Mouse (Mus musculus) adrenal gland, postnatal 25 days (tissue): ENCODE data around the gene Hecw2. TPM values are rescaled to one million over a fixed set of nuclear protein-coding genes. Genes with fewer than 3 reads are reported as not detected.

Experiments
- DNase-seq: peaks from one replicate; pipeline ENCODE4 v3.0.0; 2021; ENCODE audit warnings: mixed read lengths
- total RNA-seq: library from RNA; stranded (reverse); gene quantifications from 2 replicates; pipeline ENCODE4 v1.2.3, GENCODE M21; 2021

The Hecw2 gene
- total RNA-seq, 1 experiment from 2014 or later: 8.8 TPM

DNA sequence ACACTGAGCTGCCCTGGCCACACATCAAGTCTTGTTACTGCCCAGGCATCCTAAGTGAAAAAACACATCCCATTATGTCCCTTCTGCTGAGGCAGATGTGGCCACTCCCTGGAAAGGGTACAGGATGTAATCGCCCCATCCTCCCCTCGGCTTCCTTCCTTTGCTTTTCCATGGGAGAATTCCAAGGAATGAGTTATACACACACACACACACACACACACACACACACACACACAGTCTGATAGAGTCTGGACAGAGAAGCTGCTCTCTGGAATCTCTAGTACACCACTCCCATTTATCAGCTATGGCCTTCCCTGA is 216.5 kb downstream of the Hecw2 start:
- DNase-seq: peak; percentile 9

DNA sequence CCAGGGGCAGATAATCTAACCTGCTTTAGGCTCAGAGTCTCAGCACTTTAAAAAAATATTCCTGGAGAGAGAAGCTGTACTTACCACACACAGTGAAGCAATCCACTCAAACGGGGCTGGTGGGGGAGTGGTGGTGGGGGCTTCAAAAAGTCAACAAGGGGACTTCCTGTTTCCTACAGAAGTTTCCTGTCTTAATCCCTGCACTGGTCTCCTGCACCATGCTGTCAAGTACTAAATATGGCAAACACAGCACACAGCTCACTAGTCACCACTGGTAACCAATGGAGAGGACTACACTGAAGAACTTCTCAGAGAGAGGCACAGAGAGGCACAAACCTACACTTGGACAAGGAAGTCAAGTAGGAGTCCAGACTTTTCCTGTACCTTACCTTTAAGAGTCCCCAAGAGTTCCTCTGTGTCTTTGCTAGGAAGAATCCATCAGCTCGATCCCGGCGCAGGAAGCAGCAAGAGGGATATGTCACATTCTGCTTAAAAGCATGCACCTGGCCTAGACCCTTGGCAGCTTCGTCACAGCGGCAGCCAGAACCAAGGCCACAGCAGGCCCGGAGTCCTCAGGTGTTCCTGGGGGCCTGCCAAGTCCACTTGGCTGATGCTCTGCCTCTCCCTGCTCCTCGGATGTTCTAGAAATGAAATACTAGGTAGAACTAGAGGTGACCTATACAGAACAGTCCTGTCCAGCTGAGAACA is 217.0 kb downstream of the Hecw2 start:
- peak; percentile 3 for DNase-seq

- no peak for DNase-seq
These were observed 218.2 kb downstream of the Hecw2 start for GRCm38 (mm10) chr1:53976721-53977120.

DNA sequence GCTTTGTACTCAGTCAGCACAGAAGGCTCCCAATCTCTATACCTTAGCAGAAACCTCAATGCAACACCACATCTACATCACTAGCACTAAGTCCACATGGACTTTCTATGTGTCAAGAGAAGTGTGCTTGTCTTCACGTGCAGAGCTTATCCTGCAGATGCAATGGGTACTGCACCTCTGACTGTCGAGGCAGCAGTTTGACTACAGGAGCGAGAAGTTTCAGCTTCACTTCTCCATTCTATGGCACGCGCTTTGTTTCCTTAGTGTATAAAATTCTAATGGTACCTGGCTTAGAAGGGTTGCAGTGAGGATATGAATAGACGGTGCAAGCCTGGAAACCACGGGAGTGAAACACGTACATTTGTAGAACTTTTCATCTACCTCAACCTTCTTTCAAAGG is 218.9 kb downstream of the Hecw2 start:
- DNase-seq: no peak

- no peak for DNase-seq
These were observed 220.0 kb downstream of the Hecw2 start for GRCm38 (mm10) chr1:53974941-53975340.

DNA sequence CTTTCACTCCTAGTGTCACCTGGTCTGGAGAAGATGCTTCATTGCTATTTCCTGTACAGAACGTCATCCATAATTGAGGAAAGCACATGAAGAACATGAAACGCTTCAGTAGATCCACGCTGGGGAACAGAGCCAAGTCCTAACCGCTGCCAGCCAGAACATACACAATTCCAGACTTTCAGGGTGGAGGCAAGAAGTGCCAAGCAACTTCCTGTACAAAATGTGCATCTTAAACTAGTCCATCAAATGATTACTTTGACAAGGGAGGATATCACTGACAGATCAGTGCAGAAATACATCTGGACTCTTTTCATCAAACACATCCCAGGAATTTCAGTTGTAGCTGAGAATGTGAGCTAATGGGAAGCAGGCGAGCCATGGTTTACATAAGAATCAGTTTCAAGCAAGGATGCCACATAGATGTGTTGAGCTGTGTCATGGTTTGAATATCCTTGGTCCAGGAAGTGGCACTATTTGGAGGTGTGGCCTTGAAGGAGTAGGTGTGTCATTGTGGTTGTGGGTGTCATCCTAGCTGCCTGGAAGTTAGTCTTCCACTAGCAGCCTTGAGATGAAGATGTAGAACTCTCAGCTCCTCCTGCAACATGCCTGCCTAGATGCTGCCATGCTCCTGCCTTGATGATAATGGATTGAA is 224.5 kb downstream of the Hecw2 start:
- DNase-seq: no peak

GRCm38 (mm10) chr1:53952395-53952794 is 242.6 kb downstream of the Hecw2 start:
- no peak for DNase-seq

GRCm38 (mm10) chr1:53945815-53946214 is 249.2 kb downstream of the Hecw2 start:
- DNase-seq: no peak

DNA sequence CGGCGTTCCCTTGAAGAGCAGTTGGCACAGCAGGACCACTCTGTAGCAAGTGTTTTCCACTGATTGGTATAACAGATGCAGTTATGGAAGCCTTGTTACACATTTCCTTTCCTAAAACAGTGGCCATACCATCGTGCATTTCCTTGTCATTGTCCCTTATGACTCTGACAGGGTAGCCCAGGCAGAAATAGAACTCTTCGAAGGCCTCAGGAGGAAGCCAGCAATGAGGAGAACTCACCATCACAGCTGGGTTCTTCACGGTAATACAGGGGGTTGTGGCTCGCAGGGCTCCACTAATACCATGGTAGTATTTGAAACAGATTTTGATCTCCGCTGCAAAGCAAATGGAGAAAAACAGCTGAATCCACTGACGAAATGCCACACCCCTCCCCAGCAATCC is 252.5 kb downstream of the Hecw2 start:
- no peak for DNase-seq

DNA sequence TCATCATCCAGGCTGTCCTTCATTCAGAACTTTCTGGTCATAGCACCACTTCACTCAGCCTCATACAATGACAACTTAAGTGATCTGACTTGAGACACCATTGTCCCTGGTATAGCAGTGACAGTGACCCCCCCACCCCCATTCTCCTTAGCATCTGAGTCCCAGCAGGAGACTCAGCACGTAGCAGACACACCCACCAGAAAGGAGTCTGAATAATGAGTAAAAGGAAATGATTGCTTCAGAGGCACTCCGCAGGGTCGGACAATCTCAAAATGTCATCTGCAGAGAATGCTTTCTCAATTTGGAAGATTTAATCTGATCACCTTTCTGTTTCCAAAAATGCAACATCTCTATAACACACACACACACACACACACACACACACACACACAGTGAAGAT is 253.4 kb downstream of the Hecw2 start:
- no peak for DNase-seq

- DNase-seq: no peak
These were observed 254.5 kb downstream of the Hecw2 start for GRCm38 (mm10) chr1:53940268-53941017.

DNA sequence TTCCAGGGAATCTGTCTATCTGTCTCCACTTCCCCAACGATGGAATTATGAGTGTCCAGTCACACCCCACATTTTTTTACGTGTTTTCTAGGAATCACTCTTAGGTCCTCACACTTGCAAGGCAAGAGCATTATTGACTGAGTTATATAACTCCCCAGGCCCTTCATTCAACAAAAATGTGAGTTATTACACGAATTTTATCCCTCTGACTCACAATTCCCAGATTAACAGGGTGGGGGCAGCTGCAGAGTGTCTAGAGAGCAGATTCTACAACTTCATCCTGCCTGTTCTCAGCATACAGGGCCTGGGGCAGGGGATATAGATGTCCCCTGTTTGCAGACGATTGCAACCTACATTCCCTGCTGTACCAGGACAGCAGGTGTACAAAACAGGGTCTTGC is 255.7 kb downstream of the Hecw2 start:
- DNase-seq: no peak

DNA sequence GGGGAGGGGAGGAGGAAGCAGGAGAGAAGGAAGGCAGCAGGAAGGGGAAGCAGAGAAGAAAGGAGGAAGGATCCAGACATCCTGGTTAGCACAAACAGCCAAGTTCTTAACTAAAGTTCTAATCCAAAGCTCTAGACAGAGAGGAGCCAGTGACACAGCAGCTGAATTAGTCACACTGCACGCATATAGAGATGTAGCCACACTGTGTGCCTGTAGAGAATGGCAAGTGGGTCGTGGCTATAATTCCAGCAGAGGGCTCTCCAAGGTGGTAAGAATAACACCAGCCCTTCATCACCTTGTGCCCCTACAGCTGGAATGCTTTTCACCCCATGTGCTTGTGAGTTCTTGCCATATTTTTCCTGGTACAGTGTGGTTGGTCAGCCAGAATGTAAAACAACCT is 261.7 kb downstream of the Hecw2 start:
- no peak for DNase-seq

GRCm38 (mm10) chr1:53931314-53931713 is 263.7 kb downstream of the Hecw2 start:
- no peak for DNase-seq

DNA sequence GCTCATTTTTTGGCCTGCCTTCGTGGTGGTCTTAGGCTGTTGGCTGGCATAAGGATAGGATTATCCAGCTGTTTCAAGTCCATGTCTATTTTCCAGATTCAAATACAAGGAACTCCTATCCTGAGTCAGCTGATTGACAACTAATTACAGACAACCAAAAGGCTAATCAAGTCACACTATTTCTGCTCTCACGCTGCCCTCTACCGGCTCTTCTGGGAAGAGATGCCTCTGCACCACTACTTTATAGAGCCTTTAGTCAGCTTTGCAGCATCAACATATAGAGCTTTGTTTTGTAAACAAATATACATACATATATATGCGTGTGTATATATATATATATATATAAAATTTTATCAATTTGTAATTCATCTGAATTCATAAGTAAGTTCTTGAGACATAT is 267.4 kb downstream of the Hecw2 start:
- DNase-seq: peak; percentile 12

GRCm38 (mm10) chr1:53925149-53925901 is 269.6 kb downstream of the Hecw2 start:
- no peak for DNase-seq

DNA sequence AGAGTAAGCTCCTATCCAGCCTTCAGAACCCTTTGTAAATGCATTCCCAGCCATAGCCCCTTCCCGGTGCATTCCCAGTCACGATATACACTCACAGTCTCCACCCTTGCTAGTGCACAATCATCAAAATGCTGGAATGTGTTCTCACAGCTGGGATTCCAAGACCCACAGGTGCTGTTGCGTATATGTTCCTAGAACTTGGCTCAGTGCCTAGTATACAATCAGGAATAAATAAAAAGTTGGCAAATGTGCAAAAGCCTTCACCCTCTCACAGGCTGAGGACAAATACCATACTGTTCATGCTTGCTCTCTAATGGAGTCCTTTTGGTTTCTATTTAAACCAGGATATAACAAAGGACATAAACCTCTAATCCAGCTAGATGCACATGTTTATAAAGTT is 283.1 kb downstream of the Hecw2 start:
- no peak for DNase-seq

DNA sequence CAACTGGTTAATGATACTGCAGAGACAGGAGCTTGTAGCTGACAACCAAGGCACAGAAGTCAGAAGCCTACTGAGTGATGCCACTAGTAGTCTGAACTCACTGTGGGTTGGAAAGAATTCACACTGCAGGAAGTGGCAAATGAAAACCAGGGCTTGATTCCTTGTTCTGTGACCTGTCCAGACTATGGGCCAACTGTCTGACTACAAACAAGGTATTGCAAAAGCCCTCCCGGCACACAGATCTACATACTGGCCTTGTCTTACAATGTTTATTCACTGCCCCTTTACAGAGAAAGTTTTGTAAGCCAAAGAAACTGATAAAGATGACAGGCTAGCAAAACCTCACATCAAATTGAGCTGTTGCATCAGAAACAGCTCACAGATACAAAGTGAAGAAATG is 284.7 kb downstream of the Hecw2 start:
- DNase-seq: no peak

DNA sequence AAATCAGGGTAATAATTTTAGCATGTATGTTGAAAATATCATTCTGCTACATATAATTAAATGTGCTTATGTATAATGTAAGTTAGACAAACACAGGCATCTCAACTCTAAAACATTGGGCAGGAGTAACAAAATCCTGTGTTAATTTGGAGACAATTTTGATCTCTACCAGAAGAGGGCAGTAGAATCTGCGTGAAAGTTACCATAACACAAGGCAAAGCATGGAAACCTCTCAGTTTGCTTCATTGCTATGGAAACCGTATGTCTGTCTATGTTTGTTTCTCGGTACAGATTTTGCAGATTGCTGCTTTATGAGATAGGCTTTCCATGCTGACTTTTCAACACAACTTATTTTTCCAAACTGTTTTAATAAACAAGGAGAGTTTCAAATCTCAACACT is 285.9 kb downstream of the Hecw2 start:
- DNase-seq: no peak

DNA sequence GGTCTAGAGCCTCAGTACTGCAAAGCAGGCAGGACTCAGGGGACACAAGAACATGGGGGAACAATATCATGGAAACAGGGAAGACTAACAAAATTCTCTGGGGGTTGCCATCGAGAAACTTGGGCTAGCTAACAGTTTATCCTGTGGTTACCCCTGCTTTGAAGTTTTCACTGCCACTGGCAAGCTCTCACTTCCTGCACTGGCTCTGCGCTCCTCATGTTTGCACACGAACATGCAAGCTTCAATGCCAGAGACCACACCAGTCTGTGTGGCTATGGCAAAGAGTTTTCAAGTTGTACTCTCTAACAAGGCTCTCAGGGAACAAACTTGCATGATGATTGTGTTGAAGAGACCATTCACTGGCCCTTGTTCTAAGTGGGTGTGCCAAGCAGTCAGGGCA is 288.8 kb downstream of the Hecw2 start:
- DNase-seq: no peak

DNA sequence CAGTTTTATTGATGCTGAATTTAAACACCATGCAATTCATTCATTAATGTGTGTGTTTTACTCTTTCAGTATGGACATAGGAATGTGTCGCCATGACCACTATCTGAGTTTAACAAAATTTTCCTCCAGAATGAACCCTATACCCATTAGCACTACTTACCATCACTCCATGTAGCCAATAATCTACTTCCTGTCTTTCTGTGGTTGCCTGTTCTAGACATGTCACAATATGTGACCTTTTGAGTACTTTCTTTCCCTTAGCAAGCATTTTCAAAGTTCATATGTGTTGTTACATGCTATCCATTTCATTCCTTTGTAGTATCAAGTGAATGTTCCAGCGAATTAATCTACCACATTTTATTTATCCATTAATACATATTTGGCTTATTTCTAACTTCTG is 294.6 kb downstream of the Hecw2 start:
- no peak for DNase-seq

- DNase-seq: no peak
These were observed 300.7 kb downstream of the Hecw2 start for GRCm38 (mm10) chr1:53894299-53894698.

GRCm38 (mm10) chr1:53890380-53890779 is 304.6 kb downstream of the Hecw2 start:
- no peak for DNase-seq
